Mouse (Mus musculus) testis, postnatal 14 days (tissue): ENCODE data around the gene Krt18.

Experiments
- DNase-seq: peaks from one replicate; pipeline ENCODE4 v3.0.0; 2021; ENCODE audit warnings: low spot score

Krt18 gene

GRCm38 (mm10) chr15:102010569-102011245 is 17.3 kb upstream of the Krt18 start:
- no peak for DNase-seq

GRCm38 (mm10) chr15:102012260-102012765 is 15.7 kb upstream of the Krt18 start:
- no peak for DNase-seq

GRCm38 (mm10) chr15:102013651-102014050 is 14.3 kb upstream of the Krt18 start:
- DNase-seq, result no peak

GRCm38 (mm10) chr15:102014848-102015247 is 13.1 kb upstream of the Krt18 start:
- DNase-seq, result no peak

- DNase-seq, result no peak
These were observed 11.9 kb upstream of the Krt18 start for GRCm38 (mm10) chr15:102016096-102016495.

- peak; percentile 31 for DNase-seq
These were observed 11.2 kb upstream of the Krt18 start for GRCm38 (mm10) chr15:102016787-102017186.

- peak; percentile 57 for DNase-seq
These were observed 10.0 kb upstream of the Krt18 start for GRCm38 (mm10) chr15:102017918-102018463.

- DNase-seq, result no peak
These were observed 5.5 kb upstream of the Krt18 start for GRCm38 (mm10) chr15:102022481-102022880.

GRCm38 (mm10) chr15:102023888-102024287 is 4.1 kb upstream of the Krt18 start:
- DNase-seq, result no peak

- DNase-seq, result no peak
These were observed 2.7 kb upstream of the Krt18 start for GRCm38 (mm10) chr15:102025136-102025872.

GRCm38 (mm10) chr15:102026430-102026829 is 1.6 kb upstream of the Krt18 start:
- no peak for DNase-seq

GRCm38 (mm10) chr15:102034121-102035053 is 6.4 kb downstream of the Krt18 start:
- no peak for DNase-seq

- no peak for DNase-seq
These were observed 12.3 kb downstream of the Krt18 start for GRCm38 (mm10) chr15:102040277-102040676.

- DNase-seq, result no peak
These were observed 14.0 kb downstream of the Krt18 start for GRCm38 (mm10) chr15:102041951-102042350.

- no peak for DNase-seq
These were observed 16.8 kb downstream of the Krt18 start for GRCm38 (mm10) chr15:102044745-102045144.

GRCm38 (mm10) chr15:102045691-102046090 is 17.7 kb downstream of the Krt18 start:
- no peak for DNase-seq

GRCm38 (mm10) chr15:102048006-102048405 is 20.0 kb downstream of the Krt18 start:
- no peak for DNase-seq

- no peak for DNase-seq
These were observed 21.9 kb downstream of the Krt18 start for GRCm38 (mm10) chr15:102049871-102050270.

- peak; percentile 49 for DNase-seq
These were observed 24.1 kb downstream of the Krt18 start for GRCm38 (mm10) chr15:102051920-102052683.

GRCm38 (mm10) chr15:102056495-102057174 is 28.7 kb downstream of the Krt18 start:
- no peak for DNase-seq
